Mouse (Mus musculus): ENCODE results near the gene Srr. TPM values are rescaled to one million over a fixed set of nuclear protein-coding genes. Genes with fewer than 3 reads are reported as not detected.

The Srr gene
- total RNA-seq (2021), result 100 to 1,000 TPM in 1 of 2 experiments, 10 to 100 TPM in 1; 93.7 to 100 TPM

DNA sequence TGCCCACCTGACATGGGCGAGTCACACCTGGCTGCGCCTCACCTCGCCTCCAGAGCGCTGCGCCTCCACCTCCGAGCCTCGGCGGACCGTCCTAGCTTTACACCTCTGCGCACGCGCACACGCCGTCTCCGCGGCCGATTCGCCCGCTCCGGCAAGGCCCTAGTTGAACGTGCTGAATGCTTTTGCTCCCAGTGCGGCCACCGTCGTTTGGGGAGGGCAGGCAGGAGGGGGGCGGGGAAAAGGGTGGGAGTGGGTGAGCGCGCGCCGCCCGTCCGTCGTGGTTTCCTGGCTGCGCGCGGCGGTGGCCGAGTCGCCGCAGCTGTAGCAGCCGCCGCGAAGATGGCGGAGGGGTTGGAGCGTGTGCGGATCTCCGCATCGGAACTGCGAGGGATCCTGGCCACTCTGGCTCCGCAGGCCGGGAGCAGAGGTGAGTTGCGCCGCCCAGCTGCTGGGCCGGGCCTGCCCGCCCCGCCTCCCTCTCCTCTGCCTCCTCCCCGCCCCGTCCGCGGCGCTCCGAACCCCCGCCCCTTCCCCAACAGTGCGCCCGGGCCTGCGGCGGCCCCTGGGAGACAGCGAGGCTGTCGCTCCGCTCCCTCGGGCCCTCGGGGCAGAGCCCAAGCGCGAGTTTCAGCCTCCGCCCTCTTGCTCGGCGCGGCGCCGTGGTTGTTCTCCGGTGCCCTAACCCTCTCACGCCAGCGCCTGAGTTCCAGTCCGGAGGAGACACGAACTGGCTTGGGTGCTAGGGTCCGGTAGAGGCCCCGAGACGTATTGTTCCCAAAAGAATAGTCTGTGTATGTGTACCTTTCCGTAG lies at the start of gene Srr, which contains the start of gene Smg6:
TSS of gene Srr (minus strand) at position 372 of the 811 bp plus-strand sequence.
TSS of gene Smg6 (plus strand) at position 247 of the 811 bp plus-strand sequence.
- peak; percentile 90 to 95 for DNase-seq (ENCODE audit: low spot score in 2 of 2)
- intact Hi-C loops (cut with DNase I), result no loop called here

DNA sequence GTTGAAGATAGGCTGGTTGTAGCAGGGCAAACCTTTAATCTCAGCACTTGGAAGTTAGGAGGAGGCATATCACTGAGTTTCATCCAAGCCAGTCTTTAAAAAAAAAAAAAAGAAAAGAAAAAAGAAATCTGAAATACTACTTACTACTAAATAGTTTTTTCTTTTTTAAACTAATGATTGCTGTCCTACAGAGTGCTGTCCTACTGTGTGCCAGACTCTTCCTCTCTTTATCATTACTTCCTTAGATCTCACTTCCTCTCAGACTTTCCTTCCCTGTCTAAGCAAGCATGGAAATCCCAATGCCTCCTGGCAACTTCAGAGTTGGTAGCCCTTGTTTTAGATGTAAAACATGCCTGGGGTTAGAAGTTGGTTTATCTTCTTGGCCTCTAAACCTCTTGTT lies 48.9 kb upstream of the Srr start:
- intact Hi-C loops (cut with DNase I), result no loop called here
- no peak for DNase-seq (ENCODE audit: low spot score in 2 of 2)

DNA sequence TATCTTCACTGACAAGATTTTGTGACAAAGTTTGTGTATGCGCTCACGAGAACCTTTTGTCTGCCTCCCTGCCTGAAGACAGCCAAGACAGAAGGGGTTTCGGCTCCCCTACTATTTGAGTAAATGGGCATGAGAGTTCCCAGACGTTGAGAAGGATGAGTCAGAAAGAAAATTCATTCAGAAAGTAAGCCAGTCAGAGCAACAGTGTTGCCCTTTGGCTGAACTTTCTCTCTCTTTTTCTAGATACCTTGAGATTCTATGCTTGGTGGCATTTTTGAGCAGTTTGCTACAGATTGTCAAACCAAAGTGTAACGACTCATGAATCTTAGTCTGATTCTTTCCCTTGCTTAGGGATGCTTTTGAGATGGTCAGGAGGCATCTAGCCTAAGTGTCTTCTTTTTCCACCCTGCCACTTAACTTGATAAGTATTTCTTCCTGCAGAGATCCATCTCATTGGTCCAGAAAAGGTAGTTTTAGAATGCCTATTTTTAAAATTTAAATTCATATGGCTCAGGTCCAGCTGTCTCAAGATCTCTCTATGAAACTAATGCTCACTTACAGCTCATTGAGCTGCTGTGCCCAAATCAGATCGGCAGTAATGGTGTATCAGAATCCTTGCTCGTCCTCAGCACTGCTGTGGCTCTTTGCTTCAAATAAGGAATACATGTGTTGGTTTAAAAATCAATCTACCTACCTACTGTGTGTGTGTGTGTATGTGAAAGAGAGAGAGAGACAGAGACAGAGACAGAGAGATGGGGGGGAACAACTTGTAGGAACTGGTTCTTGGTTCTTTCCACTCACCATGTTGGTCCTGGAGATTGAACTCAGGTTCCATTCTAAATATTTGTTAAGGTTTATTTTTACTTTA lies 47.8 kb upstream of the Srr start:
- DNase-seq (ENCODE audit: low spot score in 2 of 2), result no peak
- intact Hi-C loops (cut with DNase I), result no loop called here

DNA sequence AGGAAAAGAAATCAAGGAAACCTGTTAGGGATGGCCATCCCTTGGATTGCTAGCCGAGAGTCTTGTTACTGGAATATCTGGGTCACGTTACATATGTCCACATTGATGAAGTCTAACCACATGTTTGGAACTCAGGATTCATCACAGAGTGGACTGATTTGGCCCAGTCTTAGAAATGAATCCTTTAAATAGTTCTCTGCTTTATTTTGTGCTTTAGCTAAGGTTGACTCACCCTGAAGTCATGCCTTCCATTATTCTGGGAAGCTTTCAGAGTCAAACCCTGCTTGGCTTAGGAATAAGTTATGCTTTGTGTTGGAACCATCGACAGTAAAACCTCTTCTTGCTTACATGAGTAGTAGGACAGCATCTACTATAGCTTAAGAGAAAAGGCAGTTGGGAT lies 39.8 kb upstream of the Srr start:
- intact Hi-C loops (cut with DNase I), result no loop called here
- DNase-seq (ENCODE audit: low spot score in 2 of 2), result no peak

DNA sequence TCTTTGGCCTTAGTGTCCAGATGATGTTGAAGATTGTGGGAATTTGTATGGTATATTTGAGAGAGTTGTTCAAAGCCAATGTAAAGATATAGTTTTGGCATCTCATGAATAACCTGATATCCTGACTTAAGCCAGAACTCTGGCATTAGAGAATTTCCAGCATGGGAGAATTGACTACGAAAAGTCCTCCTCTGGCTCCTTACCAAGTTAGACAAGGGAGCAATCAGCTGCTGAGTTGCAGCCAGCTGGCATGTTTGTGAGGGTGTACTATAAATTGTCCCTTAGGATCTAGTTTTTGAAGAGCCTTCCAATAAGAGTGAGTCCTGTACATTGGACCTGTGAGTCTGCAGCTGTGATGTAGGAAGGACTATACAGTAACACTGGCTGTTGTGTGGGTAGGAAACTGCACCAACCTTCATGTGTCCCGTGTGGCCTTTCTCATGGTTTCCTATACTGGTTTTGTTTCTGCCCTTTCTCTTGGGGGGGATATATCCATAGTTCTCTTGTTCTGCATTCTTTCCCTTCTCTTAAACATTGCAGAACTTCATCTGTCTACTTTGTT lies 37.2 kb upstream of the Srr start:
- intact Hi-C loops (cut with DNase I), result no loop called here

DNA sequence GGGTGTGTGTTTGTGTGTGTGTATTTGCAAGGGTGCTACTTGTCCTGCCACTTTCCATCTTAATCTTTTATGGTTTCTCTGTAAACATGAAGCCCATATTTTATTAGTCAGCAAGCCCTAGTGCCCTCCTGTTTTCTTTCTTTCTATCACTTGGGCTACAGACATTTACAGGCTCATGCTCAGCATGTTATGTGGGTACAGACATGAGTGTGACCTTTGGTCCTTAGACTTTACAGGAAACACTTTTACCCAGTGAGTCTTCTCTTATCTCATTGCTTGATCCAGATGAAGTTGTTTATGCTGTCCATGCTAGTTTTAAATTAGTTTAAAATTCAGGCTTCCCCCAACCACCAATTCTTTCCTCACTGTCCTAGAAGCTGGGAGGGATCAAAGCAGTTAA lies 36.2 kb upstream of the Srr start:
- no peak for DNase-seq (ENCODE audit: low spot score in 2 of 2)
- intact Hi-C loops (cut with DNase I), result no loop called here

More for the DNA sequence above, 37.2 kb upstream of the Srr start:
- DNase-seq (ENCODE audit: low spot score in 2 of 2), result peak in 1 of 2 experiments; percentile 12

DNA sequence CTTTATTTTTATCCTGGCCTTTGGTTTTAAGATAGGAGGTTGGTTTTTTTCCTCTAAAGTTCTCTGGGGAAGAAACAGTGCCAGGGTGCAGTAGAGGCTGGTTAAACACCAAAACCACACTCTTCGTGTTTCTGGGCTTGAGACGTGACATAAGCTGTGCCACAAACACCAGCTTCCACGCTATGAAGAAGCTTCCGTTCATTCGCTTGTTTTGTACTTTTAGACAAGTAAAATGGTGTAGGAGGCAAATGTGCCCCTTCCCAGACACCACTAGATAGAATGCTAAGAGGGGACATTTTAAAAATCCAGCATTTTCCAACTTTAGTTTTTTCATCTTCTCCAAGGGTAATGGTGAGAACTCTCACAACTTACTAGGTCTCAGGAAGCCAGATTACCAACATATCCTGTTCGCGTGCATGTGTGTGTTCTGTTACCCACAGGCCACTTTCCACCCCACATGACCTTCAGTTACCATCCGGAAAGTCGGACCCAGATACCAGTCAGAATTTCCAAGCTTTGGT lies 34.3 kb upstream of the Srr start:
- no peak for DNase-seq (ENCODE audit: low spot score in 2 of 2)
- intact Hi-C loops (cut with DNase I), result no loop called here

DNA sequence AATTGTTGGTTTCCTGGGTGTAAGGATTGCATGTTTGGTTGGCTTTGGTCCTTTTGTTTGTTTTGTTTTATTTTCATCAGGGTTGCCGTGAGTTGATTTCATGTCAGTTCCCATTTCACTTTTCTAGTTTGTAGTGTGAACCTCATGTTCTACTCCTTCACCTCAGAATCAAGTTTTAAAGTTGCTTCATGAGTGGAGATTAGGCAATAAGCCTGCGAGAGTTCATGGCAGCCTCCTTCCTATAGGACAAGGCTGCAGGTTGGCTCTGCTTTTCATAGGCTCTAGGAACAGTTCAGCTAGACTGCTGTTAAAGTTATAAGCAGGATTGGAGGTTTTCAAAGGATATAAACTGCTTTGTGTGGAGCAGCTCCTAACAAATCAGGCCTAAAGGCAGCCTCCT lies 33.8 kb upstream of the Srr start:
- intact Hi-C loops (cut with DNase I), result no loop called here

DNA sequence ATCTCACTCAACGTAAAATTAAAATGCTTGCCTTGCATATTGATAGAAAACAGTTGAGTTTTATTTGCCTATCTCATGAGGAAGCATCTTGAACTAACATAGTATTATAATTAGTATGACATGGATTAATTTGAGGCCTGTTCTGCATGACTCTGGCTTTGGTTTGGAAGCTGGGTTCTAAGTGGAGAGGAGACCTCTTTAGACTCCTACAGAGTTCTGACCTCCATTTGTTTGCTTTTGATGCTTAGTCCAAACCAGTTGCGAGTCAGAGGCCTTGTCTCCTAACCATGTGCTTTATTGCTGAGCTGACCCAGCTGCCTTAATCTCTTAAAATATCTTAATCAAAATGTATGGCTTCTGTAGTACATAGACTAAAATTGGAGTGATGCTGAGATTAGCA lies 31.9 kb upstream of the Srr start:
- DNase-seq (ENCODE audit: low spot score in 2 of 2), result no peak
- intact Hi-C loops (cut with DNase I), result no loop called here

More for the DNA sequence above, 33.8 kb upstream of the Srr start:
- no peak for DNase-seq (ENCODE audit: low spot score in 2 of 2)

DNA sequence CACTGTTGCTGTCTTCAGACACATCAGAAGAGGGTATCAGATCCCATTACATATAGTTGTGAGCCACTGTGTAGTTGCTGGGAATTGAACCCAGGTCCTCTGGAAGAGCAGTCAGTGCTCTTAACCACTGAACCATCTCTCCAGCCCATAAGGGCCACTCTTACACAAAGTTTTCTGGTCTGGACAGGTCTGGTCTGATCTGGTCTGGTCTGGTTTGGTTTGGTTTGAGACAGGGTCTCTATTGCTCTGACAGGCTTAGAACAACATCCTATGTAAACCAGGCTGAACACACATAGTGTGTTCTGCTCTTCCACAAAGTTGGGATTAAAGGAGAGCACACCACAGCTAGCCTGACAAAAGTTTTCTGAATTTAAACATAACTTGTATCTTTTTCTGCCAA lies 30.3 kb upstream of the Srr start:
- DNase-seq (ENCODE audit: low spot score in 2 of 2), result no peak
- intact Hi-C loops (cut with DNase I), result no loop called here

DNA sequence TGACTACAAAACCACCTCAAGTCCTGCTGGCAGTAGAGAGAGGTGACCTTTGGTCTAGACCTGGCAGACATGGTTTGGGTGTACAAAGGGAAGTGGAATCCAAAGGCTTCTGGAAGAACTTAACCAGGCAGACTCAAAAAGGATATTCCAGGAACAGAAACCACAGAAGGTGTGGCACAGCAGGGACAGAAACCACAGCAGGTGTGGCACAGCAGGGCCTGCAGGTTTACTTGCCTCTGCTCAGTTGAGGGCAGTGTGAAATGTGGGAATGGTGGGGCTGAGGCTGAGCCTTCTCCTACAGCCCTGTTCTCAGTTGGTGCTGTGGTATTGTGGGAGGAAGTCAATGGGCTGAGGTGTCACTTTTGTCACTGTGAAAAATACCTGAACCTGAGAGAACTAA lies 29.2 kb upstream of the Srr start:
- DNase-seq (ENCODE audit: low spot score in 2 of 2), result no peak
- intact Hi-C loops (cut with DNase I), result no loop called here

DNA sequence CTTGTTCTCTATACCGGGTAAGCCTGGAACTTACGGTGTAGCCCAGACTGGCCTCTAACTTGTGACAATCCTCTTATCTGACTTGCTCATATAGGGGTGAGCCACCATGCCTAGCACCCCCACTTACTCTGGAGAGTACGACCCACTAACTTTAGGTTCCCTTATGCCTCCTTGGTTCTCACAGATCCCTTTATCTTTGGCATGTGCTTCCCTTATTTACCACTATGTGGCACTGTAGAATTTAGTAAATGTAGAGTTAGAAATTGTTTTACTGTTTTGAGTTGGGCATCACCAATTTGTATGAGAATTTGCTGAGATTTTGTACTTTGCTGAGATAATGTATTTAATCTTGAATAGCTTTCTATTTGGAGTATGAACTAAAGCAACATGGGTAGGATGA lies 20.6 kb upstream of the Srr start:
- DNase-seq (ENCODE audit: low spot score in 2 of 2), result peak in 1 of 2 experiments; percentile 66
- intact Hi-C loops (cut with DNase I), result loop anchor here (10.0 kb wide), 1 partner anchor 348 kb away; no protein-coding TSS in a partner anchor

DNA sequence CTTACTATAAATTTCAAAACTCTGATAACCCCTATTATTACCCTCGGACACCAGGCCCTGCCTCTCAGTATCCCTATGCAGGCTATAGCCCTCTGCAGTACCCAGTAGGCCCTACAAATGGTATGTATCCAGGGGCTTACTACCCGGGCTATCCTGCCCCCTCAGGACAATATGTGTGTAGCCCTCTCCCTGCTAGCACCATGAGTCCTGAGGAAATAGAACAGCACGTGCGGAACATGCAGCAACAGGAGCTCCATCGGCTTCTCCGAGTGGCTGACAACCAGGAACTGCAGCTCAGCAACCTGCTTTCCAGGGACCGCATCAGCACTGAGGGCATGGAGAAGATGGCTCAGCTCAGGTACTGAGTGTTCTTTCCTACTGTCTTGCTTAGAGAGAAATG lies 4.6 kb upstream of the Srr start:
- intact Hi-C loops (cut with DNase I), result no loop called here
- no peak for DNase-seq (ENCODE audit: low spot score in 2 of 2)

DNA sequence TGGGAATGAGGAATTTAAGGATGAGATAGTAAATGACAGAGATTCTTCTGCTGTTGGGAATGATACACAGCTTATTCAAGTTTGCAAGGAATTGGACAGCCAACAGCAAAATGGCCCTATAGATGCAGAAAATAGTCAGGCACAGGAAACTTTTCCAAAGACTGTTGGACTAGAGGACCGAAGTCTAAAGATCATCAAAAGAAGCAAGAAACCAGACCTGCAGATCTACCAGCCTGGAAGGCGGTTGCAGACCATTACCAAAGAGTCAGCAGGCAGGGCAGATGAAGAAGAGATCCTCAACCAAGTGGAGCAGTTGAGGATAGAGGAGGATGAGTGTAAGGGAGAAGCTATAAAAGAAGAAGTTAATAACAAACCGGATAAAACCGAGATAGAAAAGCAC lies 3.4 kb upstream of the Srr start:
- DNase-seq (ENCODE audit: low spot score in 2 of 2), result no peak
- intact Hi-C loops (cut with DNase I), result no loop called here

DNA sequence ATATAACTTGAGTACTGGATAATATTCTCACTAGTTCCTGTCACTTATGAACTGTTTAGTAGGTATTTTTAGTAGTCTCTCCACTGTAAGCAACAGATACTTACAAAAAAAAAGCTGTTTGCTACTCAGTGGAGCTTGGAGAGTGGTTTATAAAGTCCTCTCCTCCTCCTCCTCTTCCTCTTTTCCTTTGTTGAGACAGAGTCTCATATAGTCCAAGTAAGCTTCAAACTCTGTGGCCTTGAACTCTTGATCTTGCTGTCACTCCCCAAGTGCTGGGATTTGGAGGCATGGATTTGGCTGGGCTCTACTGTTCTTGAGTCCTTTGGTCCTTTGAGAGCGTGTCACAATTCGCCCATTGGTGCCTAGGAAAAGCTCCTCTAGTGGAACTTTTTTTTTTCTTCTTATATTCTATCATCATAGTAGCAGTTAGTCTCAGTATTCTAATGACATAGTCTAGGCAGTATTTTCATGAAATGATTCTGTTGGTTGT lies 1.5 kb upstream of the Srr start:
- intact Hi-C loops (cut with DNase I), result no loop called here

DNA sequence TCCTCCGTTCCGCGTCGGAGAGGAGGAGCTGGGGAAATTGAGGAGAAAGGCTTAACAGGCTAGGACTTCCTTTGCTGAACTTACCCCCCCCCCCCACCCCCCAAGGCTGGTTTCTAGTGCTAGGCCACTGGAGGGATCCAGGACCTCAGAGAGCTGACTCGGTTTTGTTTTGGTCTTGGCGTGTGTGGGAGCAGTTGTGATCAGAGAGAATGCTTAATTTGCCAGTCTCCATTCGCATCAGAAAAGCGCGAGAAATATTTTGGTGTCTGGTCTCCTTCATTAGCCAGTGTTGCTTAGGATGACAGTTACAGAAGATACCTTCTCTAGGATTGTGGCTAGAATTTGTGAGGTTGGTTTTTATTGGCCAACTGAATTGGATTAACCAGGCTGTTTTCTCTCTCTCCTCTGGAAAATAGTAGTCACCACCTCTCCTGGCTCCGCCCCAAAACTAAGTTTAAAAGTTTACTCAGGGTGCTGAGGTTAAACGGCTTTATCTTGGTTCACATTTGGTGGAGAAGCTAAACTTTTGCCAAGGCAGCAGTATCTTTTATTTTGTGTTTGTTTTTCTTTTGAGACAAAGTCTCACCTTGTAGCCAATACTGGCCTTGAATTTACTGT lies 749 bp upstream of the Srr start:
- intact Hi-C loops (cut with DNase I), result no loop called here
- no peak for DNase-seq (ENCODE audit: low spot score in 2 of 2)

More for the DNA sequence above, 1.5 kb upstream of the Srr start:
- no peak for DNase-seq (ENCODE audit: low spot score in 2 of 2)

DNA sequence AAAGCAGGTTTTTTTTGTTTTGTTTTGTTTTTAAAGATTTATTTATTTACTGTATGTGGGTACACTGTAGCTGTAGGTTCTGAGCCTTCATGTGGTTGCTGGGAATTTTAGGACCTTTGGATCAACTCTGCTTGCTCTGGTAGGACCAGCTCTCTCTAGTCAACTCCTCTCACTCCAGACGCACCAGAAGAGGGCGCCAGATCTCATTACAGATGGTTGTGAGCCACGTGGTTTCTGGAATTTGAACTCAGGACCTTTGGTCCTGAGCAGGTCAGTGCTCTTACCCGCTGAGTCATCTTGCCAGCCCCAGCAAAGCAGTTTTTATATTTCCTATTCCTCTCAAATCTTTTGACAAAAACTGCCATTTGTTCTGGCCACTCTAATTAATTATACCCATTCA lies 1.6 kb downstream of the Srr start:
- intact Hi-C loops (cut with DNase I), result no loop called here
- DNase-seq (ENCODE audit: low spot score in 2 of 2), result no peak

DNA sequence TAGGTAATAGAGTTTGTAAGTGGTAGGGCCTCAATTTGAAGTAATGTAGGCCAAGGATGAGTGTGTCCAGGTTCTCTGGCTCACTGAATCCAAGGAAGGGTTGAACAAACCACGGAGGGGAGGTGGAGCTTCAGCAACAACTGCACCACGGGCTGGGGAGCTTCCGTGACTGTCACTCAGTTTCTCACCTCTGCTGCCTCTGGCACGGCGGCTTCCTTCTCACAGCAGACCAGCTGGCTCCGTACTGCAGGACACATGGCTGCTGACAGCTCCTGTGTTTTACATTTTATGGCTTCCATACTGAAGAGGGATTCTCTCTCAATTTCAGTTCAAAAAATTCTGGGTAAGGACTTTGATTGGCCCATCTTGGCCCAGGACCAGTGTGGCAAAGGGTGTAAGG lies 6.5 kb downstream of the Srr start:
- DNase-seq (ENCODE audit: low spot score in 2 of 2), result peak in 1 of 2 experiments; percentile 51
- intact Hi-C loops (cut with DNase I), result no loop called here

DNA sequence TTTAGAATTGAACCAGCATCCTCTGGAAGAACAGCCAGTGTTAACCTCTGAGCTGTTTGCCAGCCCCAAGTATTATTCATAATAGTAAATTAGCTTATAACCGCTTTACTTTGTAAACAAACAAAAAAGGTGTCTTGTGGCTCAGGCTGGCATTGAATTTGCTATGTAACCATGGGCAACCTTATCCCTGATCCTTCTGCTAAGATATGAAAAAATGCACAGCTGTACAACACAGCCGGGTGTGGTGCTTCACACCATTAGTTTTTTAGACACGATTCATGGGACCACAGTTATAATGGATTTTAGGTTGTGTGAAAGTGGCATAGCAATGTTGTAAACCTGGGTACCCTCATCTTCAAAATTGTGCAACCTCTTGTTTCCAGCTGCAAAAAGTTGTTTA lies 13.3 kb downstream of the Srr start:
- no peak for DNase-seq (ENCODE audit: low spot score in 2 of 2)
- intact Hi-C loops (cut with DNase I), result no loop called here

DNA sequence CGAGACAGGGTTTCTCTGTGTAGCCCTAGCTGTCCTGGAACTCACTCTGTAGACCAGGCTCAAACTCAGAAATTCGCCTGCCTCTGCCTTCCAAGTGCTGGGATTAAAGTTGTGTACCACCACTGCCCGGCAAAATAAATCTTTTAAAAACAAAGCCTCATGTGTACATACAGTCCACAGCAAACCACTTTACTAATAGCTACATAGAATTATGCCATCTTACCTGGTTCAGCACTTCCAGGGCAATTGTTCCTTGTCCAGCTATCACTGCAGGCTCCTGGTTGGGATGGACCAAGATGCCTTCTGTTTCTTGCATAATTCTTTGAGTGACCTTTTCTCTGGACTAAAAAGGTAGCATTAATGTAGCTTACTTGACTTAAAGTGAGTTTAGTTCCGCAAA lies 15.8 kb downstream of the Srr start:
- intact Hi-C loops (cut with DNase I), result no loop called here
- DNase-seq (ENCODE audit: low spot score in 2 of 2), result no peak

All from left cerebral cortex, postnatal 25 days (tissue).